Mouse (Mus musculus) CH12.LX (cell line): ENCODE results near the gene Kcnk15.

Experiments used
- CHD2 ChIP-seq: IDR thresholded peaks from 2 replicates; pipeline ENCODE4 v1.6.1; 2011; ENCODE audit warnings: low read length, improper control_type of control experiment
- CTCF ChIP-seq, 2 experiments: IDR thresholded peaks in 1 of 2; conservative IDR thresholded peaks in 1 of 2; 2 replicates each; pipeline ENCODE4 v1.5.1; 2011 to 2012; ENCODE audit warnings: low read depth in 2 of 2, low read length in 2 of 2, improper control_type of control experiment in 1 of 2, inconsistent platforms in 1 of 2, mild to moderate bottlenecking in 1 of 2, moderate library complexity in 1 of 2
- MEF2A ChIP-seq: IDR thresholded peaks from 2 replicates; pipeline ENCODE4 v1.6.1; 2014; ENCODE audit warnings: low read depth, mild to moderate bottlenecking, inconsistent platforms, low read length, improper control_type of control experiment, borderline replicate concordance
- POLR2A ChIP-seq: IDR thresholded peaks from 2 replicates; pipeline ENCODE4 v1.6.1; 2011; ENCODE audit warnings: low read depth, mild to moderate bottlenecking, improper control_type of control experiment, low read length
- SMC3 ChIP-seq: IDR thresholded peaks from 2 replicates; pipeline ENCODE4 v1.6.1; 2011; ENCODE audit warnings: low read depth, low read length, improper control_type of control experiment

GRCm38 (mm10) chr2:163903461-163903860 lies 50.0 kb downstream of the Kcnk15 start:
- no peak for TF ChIP-seq CTCF (conservative IDR thresholded peaks at IDR 0.05 in 1 of 2, IDR thresholded peaks at IDR 0.05 in 1 of 2; ENCODE audit: low read depth in 2 of 2, low read length in 2 of 2)
- TF ChIP-seq SMC3 = no peak
- TF ChIP-seq MEF2A = no peak
- TF ChIP-seq CHD2 = no peak
- TF ChIP-seq POLR2A = no peak
